Mouse (Mus musculus) hindbrain, embryonic 11.5 days (tissue): ENCODE measurements around the gene Sox1. TPM values are rescaled to one million over a fixed set of nuclear protein-coding genes. Genes with fewer than 3 reads are reported as not detected.

Experiments
- ATAC-seq: fragments of 200-750 bp; cut with Nextera tagmentation; 2 replicates; pipeline ENCODE4 v1.8.0; 2017; ENCODE audit warnings: mild to moderate bottlenecking, moderate TSS enrichment, moderate library complexity; ENCODE audit not compliant: low FRiP score
- DNase-seq: peaks from one replicate; pipeline ENCODE4 v3.0.0-alpha.2; 2015; ENCODE audit warnings: low spot score
- H3K27ac ChIP-seq: fragments of 300-500 bp; sonication (generic); 2 replicates; pipeline ENCODE4 v1.5.1; 2014; ENCODE audit warnings: mild to moderate bottlenecking, low read depth, low read length
- H3K27me3 ChIP-seq: fragments of 300-500 bp; sonication (generic); 2 replicates; pipeline ENCODE4 v1.6.1; 2014; ENCODE audit warnings: mild to moderate bottlenecking, low read length, moderate library complexity, mixed read lengths; ENCODE audit not compliant: control insufficient read depth, insufficient read depth
- H3K36me3 ChIP-seq: fragments of 300-500 bp; sonication (generic); 2 replicates; pipeline ENCODE4 v1.6.1; 2014; ENCODE audit warnings: mild to moderate bottlenecking, low read length, moderate library complexity, mixed read lengths; ENCODE audit not compliant: control insufficient read depth, insufficient read depth
- H3K4me1 ChIP-seq: fragments of 300-500 bp; sonication (generic); replicated peaks from 2 replicates; pipeline ENCODE4 v1.6.1; 2014; ENCODE audit warnings: low read length, mixed read lengths; ENCODE audit not compliant: control insufficient read depth, insufficient read depth
- H3K4me2 ChIP-seq: fragments of 300-500 bp; sonication (generic); replicated peaks from 2 replicates; pipeline ENCODE4 v1.6.1; 2014; ENCODE audit warnings: mild to moderate bottlenecking, low read depth, low read length
- H3K4me3 ChIP-seq: fragments of 300-500 bp; sonication (generic); 2 replicates; pipeline ENCODE4 v1.5.1; 2014; ENCODE audit warnings: low read depth, low read length
- H3K9ac ChIP-seq: fragments of 300-500 bp; sonication (generic); 2 replicates; pipeline ENCODE4 v1.6.1; 2014; ENCODE audit warnings: low read depth, low read length
- H3K9me3 ChIP-seq: fragments of 300-500 bp; sonication (generic); 2 replicates; pipeline ENCODE4 v1.6.1; 2016; ENCODE audit warnings: low read length; ENCODE audit not compliant: control insufficient read depth
- WGBS: fragments of 180-500 bp; shearing (Covaris S2); extraction: QIAGEN DNeasy Blood & Tissue Kit; methylation state at CpG from one replicate; pipeline ENCODE4 v1.1.7; 2014; 5-methylcytosine and 5-hydroxymethylcytosine counted together
- polyA plus RNA-seq: library from polyadenylated mRNA; unstranded; fragments of >200 nt; fragmentation: Nextera tagmentation; extraction: Ambion mirVana; gene quantifications from 2 replicates; pipeline ENCODE4 v1.2.1, GENCODE M21; 2014

Sox1 gene
- 5.3 and 5.5 TPM in 2 replicates for polyA plus RNA-seq

DNA sequence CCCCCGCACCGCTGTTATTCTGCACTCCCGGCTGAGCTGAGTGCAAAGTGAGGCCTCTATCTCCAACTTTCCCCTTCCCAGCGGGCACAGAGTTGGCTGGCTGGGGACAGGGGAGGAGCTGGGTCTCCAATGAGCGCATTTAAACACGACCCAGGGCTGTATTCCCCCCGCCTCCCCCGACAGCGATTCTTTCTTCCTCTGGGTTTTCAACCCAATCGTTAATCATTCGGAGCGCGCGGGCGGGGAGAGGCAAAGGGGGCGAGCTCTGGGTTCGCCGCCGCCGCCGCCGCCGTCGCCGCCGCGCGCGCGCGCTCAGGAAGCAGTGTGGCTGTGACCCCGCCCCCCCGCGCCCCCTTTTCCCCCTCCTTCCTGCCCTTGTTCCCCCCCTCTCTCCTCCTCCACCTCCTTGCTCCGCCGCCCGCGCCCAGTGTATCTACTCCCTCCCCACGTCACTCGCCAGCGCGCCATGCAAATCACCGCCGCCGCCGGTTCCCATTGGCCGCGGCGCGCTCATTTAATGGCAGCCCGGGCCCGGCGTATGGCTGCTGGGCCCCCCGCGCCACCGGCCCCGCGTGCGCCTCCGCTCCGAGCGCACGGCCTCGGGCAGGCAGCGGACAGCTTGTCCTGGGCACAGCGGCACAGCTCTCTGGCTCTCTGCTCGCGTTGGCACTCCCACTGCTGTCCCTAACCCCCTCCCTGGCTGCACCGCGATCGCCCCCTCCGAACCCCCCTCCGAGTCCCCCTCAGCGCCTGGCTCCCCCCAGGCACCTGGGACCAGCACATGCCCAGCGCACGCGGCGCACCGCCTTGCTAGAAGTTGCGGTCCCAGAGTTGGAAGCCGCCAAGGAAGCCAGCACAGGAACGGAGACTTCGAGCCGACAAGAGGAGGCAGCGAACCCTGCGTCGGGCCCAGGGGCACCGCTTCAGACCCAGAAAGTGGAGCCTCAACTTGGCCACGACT is at the start of gene Sox1:
Sox1 (plus strand) TSS at position 225 of the 961 bp plus-strand sequence.
- DNase-seq = peak; percentile 94
- Histone ChIP-seq H3K4me2 (peak within 1 kb of the TSS; percentile 62), H3K27me3 (peaks cover 47% of the 10 kb centered on the region), H3K27ac (peak within 1 kb of the TSS; percentile 94), H3K9me3 (no peaks in the 10 kb centered on the region), H3K4me1 (no peaks in the 10 kb centered on the region; the same call in 1 of the 2 replicates), H3K36me3 (no peaks in the 10 kb centered on the region), H3K4me3 (peak within 1 kb of the TSS; percentile 78), H3K9ac (peak within 1 kb of the TSS; percentile 94)
- whole genome bisulfite sequencing = under 1% methylated on average over 76 of the region's 89 CpGs
- peak; percentile 91 for ATAC-seq

- 35% methylated on average over 4 of the region's 4 CpGs for WGBS
- no peaks in the 10 kb centered on the region for H3K36me3 ChIP-seq
- no peak overlapping the region for H3K4me3 ChIP-seq
- no peak overlapping the region for H3K4me2 ChIP-seq
- no peak overlapping the region for H3K27ac ChIP-seq
- H3K9me3 ChIP-seq = no peaks in the 10 kb centered on the region
- DNase-seq (no peak), ATAC-seq (no peak)
- no peaks in the 10 kb centered on the region for H3K4me1 ChIP-seq
- no peak overlapping the region for H3K9ac ChIP-seq
- H3K27me3 ChIP-seq = peaks cover 3% of the 10 kb centered on the region; the same call in 1 of the 2 replicates
These were observed 49.2 kb upstream of the Sox1 start for GRCm38 (mm10) chr8:12345881-12346280.

- no peaks in the 10 kb centered on the region for H3K4me1 ChIP-seq
- no peak overlapping the region for H3K27ac ChIP-seq
- H3K27me3 ChIP-seq = peaks cover 3% of the 10 kb centered on the region; the same call in 1 of the 2 replicates
- WGBS = 93% methylated on average over 11 of the region's 11 CpGs
- ATAC-seq (no peak), DNase-seq (no peak)
- no peak overlapping the region for H3K9ac ChIP-seq
- H3K4me3 ChIP-seq = no peak overlapping the region
- no peaks in the 10 kb centered on the region for H3K36me3 ChIP-seq
- no peaks in the 10 kb centered on the region for H3K9me3 ChIP-seq
- H3K4me2 ChIP-seq = no peak overlapping the region
These were observed 48.2 kb upstream of the Sox1 start for GRCm38 (mm10) chr8:12346870-12347269.

- Histone ChIP-seq H3K4me3 (no peak overlapping the region), H3K4me2 (no peak overlapping the region), H3K9ac (no peak overlapping the region), H3K4me1 (no peaks in the 10 kb centered on the region), H3K27me3 (peaks cover 3% of the 10 kb centered on the region; the same call in 1 of the 2 replicates), H3K9me3 (no peaks in the 10 kb centered on the region), H3K27ac (no peak overlapping the region), H3K36me3 (no peaks in the 10 kb centered on the region)
- no peak for DNase-seq
- no peak for ATAC-seq
- 88% methylated on average over 1 of the region's 1 CpGs for WGBS
These were observed 46.8 kb upstream of the Sox1 start for GRCm38 (mm10) chr8:12348306-12348705.

- no peak overlapping the region for H3K4me3 ChIP-seq
- ATAC-seq (no peak), DNase-seq (no peak)
- peaks cover 3% of the 10 kb centered on the region; the same call in 1 of the 2 replicates for H3K27me3 ChIP-seq
- no peaks in the 10 kb centered on the region for H3K4me1 ChIP-seq
- WGBS = 84% methylated on average over 2 of the region's 2 CpGs
- no peak overlapping the region for H3K27ac ChIP-seq
- H3K4me2 ChIP-seq = no peak overlapping the region
- no peak overlapping the region for H3K9ac ChIP-seq
- H3K36me3 ChIP-seq = no peaks in the 10 kb centered on the region
- no peaks in the 10 kb centered on the region for H3K9me3 ChIP-seq
These were observed 45.5 kb upstream of the Sox1 start for GRCm38 (mm10) chr8:12349591-12349990.

GRCm38 (mm10) chr8:12351121-12351520 is 44.0 kb upstream of the Sox1 start:
- peaks cover 3% of the 10 kb centered on the region for H3K27me3 ChIP-seq
- H3K27ac ChIP-seq = no peak overlapping the region
- H3K9ac ChIP-seq = no peak overlapping the region
- DNase-seq (no peak), ATAC-seq (no peak)
- H3K4me3 ChIP-seq = no peak overlapping the region
- H3K4me2 ChIP-seq = no peak overlapping the region
- H3K9me3 ChIP-seq = no peaks in the 10 kb centered on the region
- no peaks in the 10 kb centered on the region for H3K4me1 ChIP-seq
- H3K36me3 ChIP-seq = no peaks in the 10 kb centered on the region

GRCm38 (mm10) chr8:12354406-12355025 is 40.6 kb upstream of the Sox1 start:
- Histone ChIP-seq H3K4me1 (no peaks in the 10 kb centered on the region), H3K9ac (no peak overlapping the region), H3K4me2 (no peak overlapping the region), H3K36me3 (no peaks in the 10 kb centered on the region), H3K9me3 (no peaks in the 10 kb centered on the region), H3K27me3 (peaks cover 2% of the 10 kb centered on the region), H3K4me3 (no peak overlapping the region), H3K27ac (no peak overlapping the region)
- no peak for ATAC-seq
- no peak for DNase-seq
- 57% methylated on average over 10 of the region's 10 CpGs for WGBS

DNA sequence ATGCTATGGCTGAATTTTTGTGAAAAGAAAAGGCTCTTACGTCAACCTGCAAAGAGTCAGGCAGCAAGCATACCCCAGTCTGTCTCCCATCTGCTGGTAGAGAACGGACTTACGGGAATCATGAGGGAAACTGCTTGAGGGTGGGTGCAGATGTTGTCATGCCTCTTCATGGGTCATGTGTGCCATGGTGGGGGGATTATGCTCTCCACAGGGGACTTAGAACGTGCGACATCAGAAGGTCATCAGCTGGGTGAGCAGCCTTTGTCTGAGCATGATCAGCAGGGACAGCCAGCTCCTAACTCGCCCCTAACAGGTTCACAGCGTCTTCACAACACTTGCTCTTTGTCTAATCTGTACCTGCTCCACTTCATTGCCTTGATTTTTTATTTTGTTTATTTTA is 26.9 kb upstream of the Sox1 start:
- H3K36me3 ChIP-seq = no peaks in the 10 kb centered on the region
- no peak overlapping the region for H3K9ac ChIP-seq
- H3K27ac ChIP-seq = no peak overlapping the region
- DNase-seq (no peak), ATAC-seq (no peak)
- H3K4me3 ChIP-seq = no peak overlapping the region
- no peaks in the 10 kb centered on the region for H3K4me1 ChIP-seq
- no peak overlapping the region for H3K4me2 ChIP-seq
- H3K9me3 ChIP-seq = no peaks in the 10 kb centered on the region
- whole genome bisulfite sequencing = 48% methylated on average over 7 of the region's 7 CpGs
- H3K27me3 ChIP-seq = no peaks in the 10 kb centered on the region
